Comparison of ENCODE assay signal across 7 mouse cellular contexts in genomic region chr15:28025447-28026166, GRCm38 (mm10). TPM values are rescaled to one million over a fixed set of nuclear protein-coding genes. Genes with fewer than 3 reads are reported as not detected.
A peak's percentile ranks its signal among the peaks of the same experiment; 100 is the strongest.
DNase-seq lines count a peak whose midpoint lies in the region; ATAC-seq and TF ChIP-seq lines count a peak whose summit lies in the region.

Trio (minus strand) TSS chr15:28025848.

- H3K9me3 ChIP-seq in embryonic facial prominence, embryonic 15.5 days (replicated peaks) = no peaks in the 10 kb centered on the region
- H3K9me3 ChIP-seq in heart, embryonic 10.5 days = no peaks in the 10 kb centered on the region
- H3K9me3 ChIP-seq in kidney, embryonic 14.5 days (ENCODE audit: control insufficient read depth, low read length) = no peaks in the 10 kb centered on the region
- no peaks in the 10 kb centered on the region for H3K9me3 ChIP-seq in limb, embryonic 14.5 days (ENCODE audit: control insufficient read depth, low read length)
- H3K9me3 ChIP-seq in midbrain, embryonic 16.5 days (replicated peaks; ENCODE audit: control insufficient read depth, low read length, poor library complexity, severe bottlenecking) = no peaks in the 10 kb centered on the region

- WGBS in bone marrow, adult 2 months = 9% methylated on average over 92 of the region's 94 CpGs
- WGBS in embryonic facial prominence, embryonic 15.5 days = under 1% methylated on average over 87 of the region's 94 CpGs
- 11% methylated on average over 94 of the region's 94 CpGs for WGBS in heart, embryonic 10.5 days
- WGBS in kidney, embryonic 14.5 days = under 1% methylated on average over 90 of the region's 94 CpGs
- WGBS in limb, embryonic 14.5 days = 0% methylated on average over 49 of the region's 94 CpGs
- WGBS in midbrain, embryonic 16.5 days = under 1% methylated on average over 74 of the region's 94 CpGs
- WGBS in spleen, adult 2 months = 4% methylated on average over 94 of the region's 94 CpGs

- H3K4me1 ChIP-seq in bone marrow, adult 2 months (ENCODE audit: control insufficient read depth, insufficient read depth, low read length) = no peaks in the 10 kb centered on the region
- H3K4me1 ChIP-seq in embryonic facial prominence, embryonic 15.5 days = peaks cover 38% of the 10 kb centered on the region
- H3K4me1 ChIP-seq in heart, embryonic 10.5 days = peaks cover 46% of the 10 kb centered on the region
- peaks cover 29% of the 10 kb centered on the region for H3K4me1 ChIP-seq in kidney, embryonic 14.5 days (ENCODE audit: control insufficient read depth, insufficient read depth, low read length)
- peaks cover 21% of the 10 kb centered on the region for H3K4me1 ChIP-seq in limb, embryonic 14.5 days (ENCODE audit: control insufficient read depth, insufficient read depth, low read length)
- peaks cover 31% of the 10 kb centered on the region for H3K4me1 ChIP-seq in midbrain, embryonic 16.5 days (ENCODE audit: control insufficient read depth, insufficient read depth, low read length)
- peaks cover 9% of the 10 kb centered on the region for H3K4me1 ChIP-seq in spleen, adult 2 months (ENCODE audit: control insufficient read depth, insufficient read depth, insufficient read length)

- peak; percentile 98 for DNase-seq in heart, embryonic 10.5 days (ENCODE audit: low spot score)
- DNase-seq in limb, embryonic 14.5 days (ENCODE audit: low spot score) = peak; percentile 95
- DNase-seq in spleen, adult 2 months (ENCODE audit: low read depth in 1 of 2, low spot score in 2 of 2) = peak; percentile 45 to 78

- TF ChIP-seq POLR2A in bone marrow, adult 2 months (IDR thresholded peaks at IDR 0.05; ENCODE audit: borderline replicate concordance, control insufficient read depth, low read depth, low read length) = no peak
- TF ChIP-seq POLR2A in limb, embryonic 14.5 days (IDR thresholded peaks at IDR 0.05; ENCODE audit: borderline replicate concordance, extremely low read depth, insufficient read depth, insufficient read length) = 0 out of 2 replicates have a peak, but pooled peaks have one; percentile 25
- no peak for TF ChIP-seq POLR2A in spleen, adult 2 months (IDR thresholded peaks at IDR 0.05; ENCODE audit: low read depth, low read length)

- peak within 1 kb of the TSS; percentile 94 for H3K9ac ChIP-seq in embryonic facial prominence, embryonic 15.5 days
- H3K9ac ChIP-seq in kidney, embryonic 14.5 days (ENCODE audit: low read depth, low read length) = peak within 1 kb of the TSS; percentile 95
- peak within 1 kb of the TSS; percentile 92 for H3K9ac ChIP-seq in limb, embryonic 14.5 days (ENCODE audit: low read depth, low read length, severe bottlenecking)
- H3K9ac ChIP-seq in midbrain, embryonic 16.5 days (ENCODE audit: low read depth, low read length) = peak within 1 kb of the TSS; percentile 89

- peak within 1 kb of the TSS; percentile 89 for H3K4me2 ChIP-seq in embryonic facial prominence, embryonic 15.5 days (replicated peaks)
- H3K4me2 ChIP-seq in kidney, embryonic 14.5 days (replicated peaks; ENCODE audit: low read depth, low read length) = peak within 1 kb of the TSS; percentile 79
- H3K4me2 ChIP-seq in limb, embryonic 14.5 days (replicated peaks; ENCODE audit: low read depth, low read length, severe bottlenecking) = peak within 1 kb of the TSS; percentile 87
- peak within 1 kb of the TSS; percentile 65 for H3K4me2 ChIP-seq in midbrain, embryonic 16.5 days (ENCODE audit: low read length)

- ATAC-seq in embryonic facial prominence, embryonic 15.5 days (ENCODE audit: insufficient number of reproducible peaks, low FRiP score, low TSS enrichment, low read depth) = peak; percentile 97
- ATAC-seq in kidney, embryonic 14.5 days (ENCODE audit: low FRiP score, low TSS enrichment) = peak; percentile 97
- ATAC-seq in limb, embryonic 14.5 days (ENCODE audit: low FRiP score, low read depth) = peak; percentile 94
- peak; percentile 95 for ATAC-seq in midbrain, embryonic 16.5 days

- H3K36me3 ChIP-seq in embryonic facial prominence, embryonic 15.5 days = no peaks in the 10 kb centered on the region
- no peaks in the 10 kb centered on the region for H3K36me3 ChIP-seq in heart, embryonic 10.5 days
- no peaks in the 10 kb centered on the region for H3K36me3 ChIP-seq in kidney, embryonic 14.5 days (ENCODE audit: control insufficient read depth, insufficient read depth, low read length)
- H3K36me3 ChIP-seq in limb, embryonic 14.5 days (ENCODE audit: control insufficient read depth, insufficient read depth, low read length) = no peaks in the 10 kb centered on the region
- no peaks in the 10 kb centered on the region for H3K36me3 ChIP-seq in midbrain, embryonic 16.5 days (ENCODE audit: control insufficient read depth, insufficient read depth, low read length)
- no peaks in the 10 kb centered on the region for H3K36me3 ChIP-seq in spleen, adult 2 months (ENCODE audit: control insufficient read depth, insufficient read depth, low read length)

- H3K4me3 ChIP-seq in bone marrow, adult 2 months (replicated peaks; ENCODE audit: control insufficient read depth, low read depth, low read length) = peak within 1 kb of the TSS; percentile 86
- H3K4me3 ChIP-seq in embryonic facial prominence, embryonic 15.5 days (replicated peaks) = peak within 1 kb of the TSS; percentile 78
- peak within 1 kb of the TSS; percentile 93 for H3K4me3 ChIP-seq in heart, embryonic 10.5 days
- H3K4me3 ChIP-seq in kidney, embryonic 14.5 days (ENCODE audit: low read length) = peak within 1 kb of the TSS; percentile 96
- peak within 1 kb of the TSS; percentile 87 for H3K4me3 ChIP-seq in limb, embryonic 14.5 days (replicated peaks; ENCODE audit: low read length)
- H3K4me3 ChIP-seq in midbrain, embryonic 16.5 days (ENCODE audit: low read depth, low read length) = peak within 1 kb of the TSS; percentile 69
- peak within 1 kb of the TSS; percentile 95 for H3K4me3 ChIP-seq in spleen, adult 2 months (ENCODE audit: extremely low read depth, insufficient read depth, insufficient read length)

- H3K27me3 ChIP-seq in embryonic facial prominence, embryonic 15.5 days = no peaks in the 10 kb centered on the region
- no peaks in the 10 kb centered on the region for H3K27me3 ChIP-seq in heart, embryonic 10.5 days (ENCODE audit: insufficient read depth, poor library complexity, severe bottlenecking)
- no peaks in the 10 kb centered on the region for H3K27me3 ChIP-seq in kidney, embryonic 14.5 days (ENCODE audit: control insufficient read depth, insufficient read depth, low read length)
- H3K27me3 ChIP-seq in limb, embryonic 14.5 days (ENCODE audit: control insufficient read depth, insufficient read depth, low read length) = no peaks in the 10 kb centered on the region
- H3K27me3 ChIP-seq in midbrain, embryonic 16.5 days (ENCODE audit: control insufficient read depth, insufficient read depth, low read depth, low read length) = no peaks in the 10 kb centered on the region
- H3K27me3 ChIP-seq in spleen, adult 2 months (ENCODE audit: control insufficient read depth, insufficient read depth, low read length) = peaks cover 19% of the 10 kb centered on the region

- TF ChIP-seq CTCF in bone marrow, adult 2 months (IDR thresholded peaks at IDR 0.05; ENCODE audit: control insufficient read depth, insufficient read depth, low read length) = no peak
- no peak for TF ChIP-seq CTCF in spleen, adult 2 months (IDR thresholded peaks at IDR 0.05; ENCODE audit: extremely low read depth, insufficient read depth, insufficient read length, insufficient replicate concordance)

- H3K27ac ChIP-seq in bone marrow, adult 2 months (ENCODE audit: control insufficient read depth, insufficient read depth, low read depth, low read length, poor library complexity) = peak within 1 kb of the TSS; percentile 53; the same call in 1 of the 2 replicates
- H3K27ac ChIP-seq in embryonic facial prominence, embryonic 15.5 days (replicated peaks) = peak within 1 kb of the TSS; percentile 98
- peak within 1 kb of the TSS; percentile 97 for H3K27ac ChIP-seq in heart, embryonic 10.5 days
- peak within 1 kb of the TSS; percentile 95 for H3K27ac ChIP-seq in kidney, embryonic 14.5 days (ENCODE audit: low read depth, low read length)
- peak within 1 kb of the TSS; percentile 97 for H3K27ac ChIP-seq in limb, embryonic 14.5 days (replicated peaks; ENCODE audit: low read depth, low read length)
- H3K27ac ChIP-seq in midbrain, embryonic 16.5 days (ENCODE audit: low read length) = peak within 1 kb of the TSS; percentile 99
- H3K27ac ChIP-seq in spleen, adult 2 months (ENCODE audit: insufficient read depth, low read length) = peak within 1 kb of the TSS; percentile 69

RNA-seq across cellular contexts. Expression of gene Trio, which starts in this region (rescaled TPM):
- polyA plus RNA-seq in bone marrow, adult 2 months (2011; ENCODE audit: insufficient read depth, insufficient read length, low replicate concordance, missing spikeins) = 23.9 and 24.7 TPM in 2 replicates
- 45.3 and 54.5 TPM in 2 replicates for polyA plus RNA-seq in embryonic facial prominence, embryonic 15.5 days (2015; fragmentation: Nextera tagmentation; extraction: Ambion mirVana)
- 12.7 and 22.7 TPM in 2 replicates for polyA plus RNA-seq in heart, embryonic 10.5 days (2016; fragmentation: Nextera tagmentation; extraction: Ambion mirVana)
- polyA plus RNA-seq in kidney, embryonic 14.5 days (2014; fragmentation: Nextera tagmentation; extraction: Ambion mirVana) = 37.8 and 42.1 TPM in 2 replicates
- polyA plus RNA-seq in limb, embryonic 14.5 days (2012; rRNA removed) = 230 and 262 TPM in 2 replicates
- 78.7 and 86.7 TPM in 2 replicates for polyA plus RNA-seq in limb, embryonic 14.5 days (2014; fragmentation: Nextera tagmentation; extraction: Ambion mirVana)
- polyA plus RNA-seq in midbrain, embryonic 16.5 days (2015; fragmentation: Nextera tagmentation; extraction: Ambion mirVana) = 37.5 and 45.9 TPM in 2 replicates
- polyA plus RNA-seq in spleen, adult 2 months (2012; rRNA removed) = 23.8 and 30.3 TPM in 2 replicates

Comparison
In these comparisons a context has a peak if more than half of its experiments do, and no peak if none do; other contexts are left out.
1. Peak in every context shown above with its lines: DNase-seq, ATAC-seq, H3K4me3 ChIP-seq and H3K27ac ChIP-seq.